Mouse (Mus musculus) embryonic facial prominence, embryonic 10.5 days (tissue): ENCODE data around the gene Gm20869. TPM values are rescaled to one million over a fixed set of nuclear protein-coding genes. Genes with fewer than 3 reads are reported as not detected.
"Not testable (repeated sequence)": the region's sequence is repeated elsewhere in the genome, so short reads cannot be mapped to it uniquely, and the experiment has no call there.

Source experiments
- DNase-seq: peaks from one replicate; pipeline ENCODE4 v3.0.0-alpha.2; 2017; ENCODE audit warnings: low spot score
- H3K27ac ChIP-seq: fragments of 300-500 bp; sonication (generic); replicated peaks from 2 replicates; pipeline ENCODE4 v1.5.1; 2016; ENCODE audit warnings: mild to moderate bottlenecking
- H3K27me3 ChIP-seq: fragments of 300-500 bp; sonication (generic); replicated peaks from 2 replicates; pipeline ENCODE4 v1.6.1; 2016; ENCODE audit warnings: low read depth, mild to moderate bottlenecking; ENCODE audit not compliant: poor library complexity, severe bottlenecking
- H3K36me3 ChIP-seq: fragments of 300-500 bp; sonication (generic); replicated peaks from 2 replicates; pipeline ENCODE4 v1.6.1; 2016; ENCODE audit warnings: mild to moderate bottlenecking, moderate library complexity
- H3K4me1 ChIP-seq: fragments of 300-500 bp; sonication (generic); 2 replicates; pipeline ENCODE4 v1.6.1; 2016
- H3K4me3 ChIP-seq: fragments of 300-500 bp; sonication (generic); 2 replicates; pipeline ENCODE4 v1.5.1; 2016; ENCODE audit warnings: mild to moderate bottlenecking, moderate library complexity
- H3K9me3 ChIP-seq: fragments of 300-500 bp; sonication (generic); 2 replicates; pipeline ENCODE4 v1.6.1; 2016; ENCODE audit warnings: mild to moderate bottlenecking
- WGBS: fragments of 180-500 bp; shearing (Covaris S2); methylation state at CpG from one replicate; pipeline ENCODE4 v1.1.7; 2016; 5-methylcytosine and 5-hydroxymethylcytosine counted together
- polyA plus RNA-seq: library from polyadenylated mRNA; unstranded; fragments of >200 nt; fragmentation: Nextera tagmentation; extraction: Ambion mirVana; gene quantifications from 2 replicates; pipeline ENCODE4 v1.2.1, GENCODE M21; 2016

Gm20869 gene
- polyA plus RNA-seq, result not detected in 2 replicates

- H3K4me3 ChIP-seq, H3K9me3 ChIP-seq, H3K36me3 ChIP-seq, H3K27ac ChIP-seq, H3K27me3 ChIP-seq, DNase-seq, H3K4me1 ChIP-seq: not testable (repeated sequence)
- WGBS, result no CpG with 5 or more reads among the region's 6 CpGs
Measured at GRCm38 (mm10) chrY:71469149-71469548, at the start of gene Gm20869. Gene Gm20869 (plus strand): TSS chrY:71469449.

Other genes starting within 250 kb of the Gm20869 start
- not detected in 2 replicates for gene Gm20870, start 222.6 kb downstream of the Gm20869 start, polyA plus RNA-seq